Mouse (Mus musculus) megakaryocyte-erythroid progenitor cell, adult 5-6 weeks (primary cell): ENCODE data around the gene Cuedc2. TPM values are rescaled to one million over a fixed set of nuclear protein-coding genes. Genes with fewer than 3 reads are reported as not detected.

ENCODE experiments used
- ATAC-seq: replicated peaks from 2 replicates; pipeline ENCODE4 v1.8.0; 2016; ENCODE audit warnings: mild to moderate bottlenecking, inconsistent platforms; ENCODE audit not compliant: severe bottlenecking, poor library complexity, low FRiP score, low TSS enrichment
- total RNA-seq, 2 experiments: library from RNA; stranded (forward) in 1 of 2; stranded (reverse) in 1 of 2; fragments of 200-1000, 215-1000 nt in 1 of 2; fragments of >200 nt in 1 of 2; fragmentation: Nextera tagmentation in 1 of 2; gene quantifications; 2 replicates each; pipeline ENCODE4 v1.2.3; 2014 to 2017

Gene Cuedc2
- total RNA-seq, 2 experiments from 2014 or later = 61.2 to 121 TPM

DNA sequence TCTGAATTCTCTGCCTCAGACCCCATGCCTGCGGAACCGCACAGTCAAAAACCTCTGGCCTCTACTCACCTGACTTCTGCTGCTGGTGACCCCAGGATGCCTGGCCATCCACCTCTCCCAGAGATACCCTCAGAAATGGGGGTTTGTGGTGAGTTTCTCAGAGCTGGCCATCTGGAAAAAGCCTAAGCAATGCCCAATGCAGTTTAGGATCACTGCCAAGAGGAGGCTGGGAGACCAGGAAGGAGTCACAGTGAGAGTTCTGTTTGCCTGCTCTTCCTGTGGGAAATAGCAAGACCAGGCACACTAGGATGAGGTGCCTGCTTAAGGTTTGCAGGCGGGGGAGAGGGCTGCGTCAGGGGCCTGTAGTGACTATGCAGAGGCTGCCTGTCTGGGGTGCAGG is 53.8 kb downstream of the Cuedc2 start:
- no peak for ATAC-seq

DNA sequence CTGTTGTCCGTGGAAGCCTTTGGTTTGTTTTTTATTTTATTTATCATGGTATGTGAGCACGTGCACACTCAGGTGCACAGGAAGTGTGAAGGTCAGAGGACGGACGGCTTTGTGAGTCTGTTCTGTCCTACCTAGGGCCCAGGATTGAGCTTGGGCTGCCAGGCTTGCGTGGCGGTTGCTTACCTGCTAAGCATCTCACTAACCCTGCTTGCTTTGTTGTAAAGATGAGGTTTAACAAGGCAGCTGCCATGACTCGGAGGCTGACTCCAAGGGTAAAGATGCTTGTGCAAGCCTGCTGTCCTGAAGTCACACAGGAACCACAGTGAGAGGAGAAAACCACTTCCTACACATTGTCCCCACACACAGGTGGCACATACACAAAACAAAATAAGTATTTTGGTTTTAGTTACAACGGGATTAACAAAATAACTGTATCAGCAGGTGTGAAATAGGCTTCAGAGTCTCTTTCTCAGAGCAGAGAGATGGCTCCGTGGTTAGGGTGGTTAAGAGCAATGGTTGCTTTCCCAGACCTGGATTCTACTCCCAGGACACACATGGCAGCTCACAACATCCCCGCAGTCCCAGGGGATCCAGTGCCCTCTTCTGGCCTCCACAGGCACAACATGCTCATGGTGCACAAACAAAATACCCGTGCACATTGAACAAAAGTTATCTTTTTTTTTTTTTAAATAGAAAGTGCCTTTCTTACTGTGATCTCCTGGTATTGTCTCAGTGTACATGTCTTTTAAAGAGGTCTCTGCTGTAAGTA is 56.2 kb downstream of the Cuedc2 start:
- ATAC-seq = no peak

Other genes starting within 250 kb of the Cuedc2 start
- not detected in 2 replicates for gene Elovl3, start 206.8 kb downstream of the Cuedc2 start, total RNA-seq (2014; fragmentation: Nextera tagmentation)
- gene Elovl3, start 206.8 kb downstream of the Cuedc2 start, total RNA-seq (2017) = not detected in 2 replicates
- not detected in 2 replicates for gene Pitx3, start 190.4 kb downstream of the Cuedc2 start, total RNA-seq (2014; fragmentation: Nextera tagmentation)
- gene Pitx3, start 190.4 kb downstream of the Cuedc2 start, total RNA-seq (2017) = not detected in 2 replicates
- gene Gbf1, start 186.2 kb downstream of the Cuedc2 start, total RNA-seq (2014; fragmentation: Nextera tagmentation) = 48.7 and 56.7 TPM in 2 replicates
- gene Gbf1, start 186.2 kb downstream of the Cuedc2 start, total RNA-seq (2017) = 23.4 and 38.9 TPM in 2 replicates
- 2.8 and 5.6 TPM in 2 replicates for gene Nfkb2, start 34.4 kb downstream of the Cuedc2 start, total RNA-seq (2014; fragmentation: Nextera tagmentation)
- 4.9 and 6.1 TPM in 2 replicates for gene Nfkb2, start 34.4 kb downstream of the Cuedc2 start, total RNA-seq (2017)
- gene Psd, start 11.5 kb downstream of the Cuedc2 start, total RNA-seq (2014; fragmentation: Nextera tagmentation) = 3.4 and 7.1 TPM in 2 replicates
- 0.99 TPM in 1 of 2 replicates, not detected in the other for gene Psd, start 11.5 kb downstream of the Cuedc2 start, total RNA-seq (2017)
- gene Fbxl15, start 10.5 kb downstream of the Cuedc2 start, total RNA-seq (2014; fragmentation: Nextera tagmentation) = 4.7 TPM in 1 of 2 replicates, not detected in the other
- 0.42 and 2.5 TPM in 2 replicates for gene Fbxl15, start 10.5 kb downstream of the Cuedc2 start, total RNA-seq (2017)
- 15.0 and 16.5 TPM in 2 replicates for gene Mfsd13a, start 2.4 kb upstream of the Cuedc2 start, total RNA-seq (2014; fragmentation: Nextera tagmentation)
- gene Mfsd13a, start 2.4 kb upstream of the Cuedc2 start, total RNA-seq (2017) = 1.3 and 1.7 TPM in 2 replicates
- gene 2310034G01Rik, start 11.6 kb upstream of the Cuedc2 start, total RNA-seq (2014; fragmentation: Nextera tagmentation) = 0.55 TPM in 1 of 2 replicates, not detected in the other
- 0.56 TPM in 1 of 2 replicates, not detected in the other for gene 2310034G01Rik, start 11.6 kb upstream of the Cuedc2 start, total RNA-seq (2017)
- 86.5 and 93.6 TPM in 2 replicates for gene Actr1a, start 57.0 kb upstream of the Cuedc2 start, total RNA-seq (2014; fragmentation: Nextera tagmentation)
- 67.5 and 90.5 TPM in 2 replicates for gene Actr1a, start 57.0 kb upstream of the Cuedc2 start, total RNA-seq (2017)
- 16.3 and 19.9 TPM in 2 replicates for gene Sufu, start 58.2 kb upstream of the Cuedc2 start, total RNA-seq (2014; fragmentation: Nextera tagmentation)
- 4.5 and 7.4 TPM in 2 replicates for gene Sufu, start 58.2 kb upstream of the Cuedc2 start, total RNA-seq (2017)
- 20.8 and 22.3 TPM in 2 replicates for gene Trim8, start 163.0 kb upstream of the Cuedc2 start, total RNA-seq (2014; fragmentation: Nextera tagmentation)
- gene Trim8, start 163.0 kb upstream of the Cuedc2 start, total RNA-seq (2017) = 9.9 and 18.2 TPM in 2 replicates
- gene Arl3, start 234.5 kb upstream of the Cuedc2 start, total RNA-seq (2014; fragmentation: Nextera tagmentation) = 14.2 and 17.8 TPM in 2 replicates
- 22.6 and 31.7 TPM in 2 replicates for gene Arl3, start 234.5 kb upstream of the Cuedc2 start, total RNA-seq (2017)
- 10.6 and 20.1 TPM in 2 replicates for gene Sfxn2, start 234.7 kb upstream of the Cuedc2 start, total RNA-seq (2014; fragmentation: Nextera tagmentation)
- 9.8 and 21.1 TPM in 2 replicates for gene Sfxn2, start 234.7 kb upstream of the Cuedc2 start, total RNA-seq (2017)